Mouse (Mus musculus): Measurements from ENCODE around the gene Wipf3.

Gene Wipf3

GRCm38 (mm10) chr6:54516512-54517134 is 87.2 kb downstream of the Wipf3 start:
- in situ Hi-C loops (cut with MboI; ENCODE audit: low sequenced_read_pairs) = no loop called here

- in situ Hi-C loops (cut with MboI; ENCODE audit: low sequenced_read_pairs) = no loop called here
Measured at GRCm38 (mm10) chr6:54518758-54519157, 89.4 kb downstream of the Wipf3 start.

DNA sequence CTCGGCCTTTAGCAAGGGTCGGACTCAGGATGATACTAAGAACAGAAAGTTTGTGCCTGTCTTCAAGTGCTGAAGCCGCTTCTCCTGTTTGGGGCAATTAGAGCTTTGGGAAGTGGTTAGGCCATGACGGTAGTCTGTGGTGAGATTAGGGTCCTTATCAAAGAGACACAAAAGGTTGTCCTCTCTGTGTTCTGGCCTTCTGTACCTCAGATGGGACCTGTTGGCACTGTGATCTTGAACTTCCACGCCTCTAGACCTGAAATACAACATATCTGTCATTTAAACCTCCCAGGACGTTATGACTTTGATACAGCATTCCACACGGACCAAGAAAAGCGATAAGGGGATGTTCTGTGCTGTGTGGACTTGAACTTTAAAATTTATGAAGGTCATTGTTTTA is 99.3 kb downstream of the Wipf3 start:
- in situ Hi-C loops (cut with MboI; ENCODE audit: low sequenced_read_pairs) = no loop called here

DNA sequence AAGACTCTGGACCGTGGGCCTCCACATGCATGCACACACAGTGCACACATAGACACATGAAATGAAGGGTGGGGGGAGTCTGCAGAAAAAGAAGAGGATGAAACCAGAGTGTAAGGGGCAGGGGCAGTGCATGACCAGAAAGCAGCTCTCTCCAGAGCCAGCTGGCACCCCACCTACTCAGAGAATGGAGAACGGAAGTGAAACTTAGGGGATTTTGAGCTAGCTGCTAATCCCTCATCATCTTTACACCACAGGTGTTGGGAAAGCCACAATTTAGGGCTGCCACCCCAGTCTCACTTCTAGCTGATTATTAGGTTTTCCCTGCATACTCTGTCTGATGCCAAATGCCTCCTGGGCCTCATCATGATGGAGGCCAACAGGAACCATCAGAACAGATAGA is 100.8 kb downstream of the Wipf3 start:
- in situ Hi-C loops (cut with MboI; ENCODE audit: low sequenced_read_pairs) = no loop called here

GRCm38 (mm10) chr6:54531048-54531481 is 101.7 kb downstream of the Wipf3 start:
- in situ Hi-C loops (cut with MboI; ENCODE audit: low sequenced_read_pairs) = no loop called here

DNA sequence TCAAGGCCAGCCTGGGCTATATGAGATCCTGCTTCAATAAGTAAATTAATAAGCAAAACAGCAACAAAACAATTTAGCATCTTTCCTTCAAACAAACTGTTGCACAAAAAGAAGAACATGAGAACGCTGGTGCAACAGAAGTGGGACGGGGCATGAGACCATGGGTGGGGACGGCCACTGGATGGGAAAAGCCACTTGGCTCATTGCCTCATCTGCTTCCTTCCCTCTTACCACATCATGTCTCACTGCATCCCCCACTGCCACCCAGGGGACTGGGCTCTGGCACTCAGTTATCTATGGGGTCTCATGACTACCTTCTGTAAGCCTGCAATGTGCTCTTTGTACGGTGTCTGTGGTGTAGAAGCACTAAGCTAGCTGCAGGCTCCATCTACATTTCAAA is 106.1 kb downstream of the Wipf3 start:
- in situ Hi-C loops (cut with MboI; ENCODE audit: low sequenced_read_pairs) = no loop called here

- in situ Hi-C loops (cut with MboI; ENCODE audit: low sequenced_read_pairs) = no loop called here
Measured at GRCm38 (mm10) chr6:54537053-54537452, 107.7 kb downstream of the Wipf3 start.

GRCm38 (mm10) chr6:54538773-54539173 is 109.4 kb downstream of the Wipf3 start:
- in situ Hi-C loops (cut with MboI; ENCODE audit: low sequenced_read_pairs) = no loop called here

- in situ Hi-C loops (cut with MboI; ENCODE audit: low sequenced_read_pairs) = no loop called here
Measured at GRCm38 (mm10) chr6:54539396-54539795, 110.0 kb downstream of the Wipf3 start.

GRCm38 (mm10) chr6:54540252-54540887 is 111.0 kb downstream of the Wipf3 start:
- in situ Hi-C loops (cut with MboI; ENCODE audit: low sequenced_read_pairs) = no loop called here

- in situ Hi-C loops (cut with MboI; ENCODE audit: low sequenced_read_pairs) = no loop called here
Measured at GRCm38 (mm10) chr6:54542836-54543235, 113.4 kb downstream of the Wipf3 start.

DNA sequence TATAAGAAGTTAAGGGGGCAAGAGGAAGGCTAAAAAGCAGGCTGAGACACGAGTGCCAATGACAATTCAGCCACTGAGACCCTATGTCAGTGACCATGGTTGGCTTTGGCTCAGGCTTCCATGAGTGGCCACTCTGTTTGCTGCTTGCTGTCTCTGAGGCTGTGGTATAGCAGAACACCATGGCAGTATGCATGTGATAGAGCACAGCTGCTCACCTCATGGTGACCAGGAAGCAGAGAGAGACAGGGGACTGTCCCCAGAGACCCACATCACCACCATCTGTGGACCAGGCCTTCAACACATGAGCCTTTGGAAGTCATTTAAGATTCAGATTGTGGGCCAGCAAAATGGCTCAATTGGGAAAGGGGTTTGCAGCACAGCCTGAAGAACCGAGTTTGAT is 114.2 kb downstream of the Wipf3 start:
- in situ Hi-C loops (cut with MboI; ENCODE audit: low sequenced_read_pairs) = no loop called here

- in situ Hi-C loops (cut with MboI; ENCODE audit: low sequenced_read_pairs) = no loop called here
Measured at GRCm38 (mm10) chr6:54548314-54549019, 119.1 kb downstream of the Wipf3 start.

GRCm38 (mm10) chr6:54549311-54549710 is 119.9 kb downstream of the Wipf3 start:
- in situ Hi-C loops (cut with MboI; ENCODE audit: low sequenced_read_pairs) = no loop called here

- in situ Hi-C loops (cut with MboI; ENCODE audit: low sequenced_read_pairs) = no loop called here
Measured at GRCm38 (mm10) chr6:54550801-54551323, 121.5 kb downstream of the Wipf3 start.

- in situ Hi-C loops (cut with MboI; ENCODE audit: low sequenced_read_pairs) = no loop called here
Measured at GRCm38 (mm10) chr6:54552721-54553413, 123.5 kb downstream of the Wipf3 start.

Measured in CH12F3 (cell line).